Comparison of ENCODE assay signal across 1 mouse cellular context in genomic region chr17:48451753-48452444, GRCm38 (mm10).
TF ChIP-seq lines count a peak whose summit lies in the region.

No protein-coding gene starts in this region.

TF ChIP-seq in MEL, 35 proteins besides CTCF, POLR2A, EP300 and RAD21:
- TF ChIP-seq MAX (IDR thresholded peaks at IDR 0.05; ENCODE audit: low read length), result 0 out of 2 replicates have a peak, but pooled peaks have one; percentile 0
- no peak for TF ChIP-seq TBP (IDR thresholded peaks at IDR 0.05; ENCODE audit: low read depth, low read length)
